Comparison of ENCODE assay signal across 11 mouse cellular contexts in the genomic region with DNA sequence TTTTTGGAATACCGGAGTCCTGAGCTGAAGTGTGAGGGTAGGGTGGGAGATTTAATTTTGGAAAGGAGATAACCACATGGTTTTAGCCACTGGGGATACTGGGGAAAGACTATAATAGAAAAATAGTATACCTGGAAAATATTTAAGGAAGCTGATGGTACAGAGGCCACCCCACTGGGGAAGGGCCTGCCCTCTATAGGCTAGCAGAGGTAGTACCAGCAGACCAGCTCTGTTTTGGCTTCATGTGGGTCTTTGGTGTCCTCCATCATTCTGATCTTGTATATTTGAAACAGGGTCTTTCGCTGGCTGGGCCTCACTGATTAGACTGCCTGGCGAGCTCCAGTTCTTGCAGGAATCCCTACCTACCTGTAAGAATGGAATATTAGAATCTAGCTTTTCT. TPM values are rescaled to one million over a fixed set of nuclear protein-coding genes. Genes with fewer than 3 reads are reported as not detected.
DNase-seq lines count a peak whose midpoint lies in the region; TF ChIP-seq lines count a peak whose summit lies in the region.
"Had no signal": no experiment of that assay in that cellular context is flagged by ENCODE, and none has a peak within 500 bp of the region (broad histone marks: within the 10 kb centered on the region; RNA-seq: fewer than 3 reads in every experiment).

No protein-coding gene starts in this region.

- no peak overlapping the region for H3K4me3 ChIP-seq in left cerebral cortex, adult 2 months
- H3K4me3 ChIP-seq in E14TG2a.4 (replicated peaks; ENCODE audit: low read length) = no peak overlapping the region
- H3K4me3 ChIP-seq: hindbrain, embryonic 13.5 days; limb, embryonic 12.5 days had no signal

- peaks cover 3% of the 10 kb centered on the region for H3K4me1 ChIP-seq in E14TG2a.4 (replicated peaks; ENCODE audit: low read depth, low read length)
- H3K4me1 ChIP-seq: limb, embryonic 12.5 days had no signal

- no peak overlapping the region for H3K27ac ChIP-seq in left cerebral cortex, adult 2 months
- H3K27ac ChIP-seq: hindbrain, embryonic 13.5 days; limb, embryonic 12.5 days had no signal

- intact Hi-C loops in left cerebral cortex, adult 2 months (cut with DNase I) = no loop called here
- intact Hi-C loops in left cerebral cortex, postnatal 36 days (cut with DNase I) = no loop called here
- intact Hi-C loops in gastrocnemius, postnatal 14 days (cut with DNase I; ENCODE audit: low total_unique reads) = no loop called here

- H3K36me3 ChIP-seq in E14TG2a.4 (ENCODE audit: insufficient read depth, low read length) = no peaks in the 10 kb centered on the region
- H3K36me3 ChIP-seq: hindbrain, embryonic 13.5 days; limb, embryonic 12.5 days had no signal

- peak; percentile 60 for TF ChIP-seq CTCF in left cerebral cortex, adult 2 months (IDR thresholded peaks at IDR 0.05)
- TF ChIP-seq CTCF in E14TG2a.4 (conservative IDR thresholded peaks at IDR 0.05; ENCODE audit: low read length) = peak; percentile 60

- H3K27me3 ChIP-seq in E14TG2a.4 (ENCODE audit: insufficient read depth, low read length) = peaks cover 11% of the 10 kb centered on the region
- H3K27me3 ChIP-seq: hindbrain, embryonic 13.5 days; limb, embryonic 12.5 days had no signal

- H3K9me3 ChIP-seq in E14TG2a.4 (ENCODE audit: low read length) = no peaks in the 10 kb centered on the region
- H3K9me3 ChIP-seq: hindbrain, embryonic 13.5 days; limb, embryonic 12.5 days had no signal

- peak; percentile 44 for DNase-seq in cerebellum, adult 8-10 months
- DNase-seq in cerebellum, adult 9-11 months = no peak
- DNase-seq in left cerebral cortex, adult 2 months (ENCODE audit: extremely low spot score in 1 of 2, low spot score in 2 of 2) = no peak
- DNase-seq in left cerebral cortex, postnatal 36 days (ENCODE audit: low spot score in 2 of 2) = no peak
- peak; percentile 39 to 61 for DNase-seq in cerebellum, postnatal 25 days
- no peak for DNase-seq in ovary, postnatal 10 days (ENCODE audit: low spot score)
- no peak for DNase-seq in gastrocnemius, postnatal 14 days
- DNase-seq: layer of hippocampus, adult 9-11 months had no signal

RNA-seq across cellular contexts. Expression of a gene that starts 24.0 kb away (rescaled TPM):
- total RNA-seq in left cerebral cortex, adult 2 months (2021) = 10 to 100 TPM; 23.0 to 25.6 TPM
- 10 to 100 TPM; 25.9 to 26.0 TPM for total RNA-seq in left cerebral cortex, postnatal 36 days (2021)
- total RNA-seq in gastrocnemius, postnatal 14 days (2021) = 10 to 100 TPM; 15.3 to 15.6 TPM

Comparison
In these comparisons a context has a peak if more than half of its experiments do, and no peak if none do; other contexts are left out.
1. DNase-seq: peak in cerebellum, adult 8-10 months (single experiment) and cerebellum, postnatal 25 days (2 of 2); none in cerebellum, adult 9-11 months (single experiment), left cerebral cortex, adult 2 months (0 of 2), left cerebral cortex, postnatal 36 days (0 of 2), ovary, postnatal 10 days (single experiment) and gastrocnemius, postnatal 14 days (single experiment).